Mouse (Mus musculus) layer of hippocampus, postnatal 10 days (tissue): ENCODE data around the gene Mrpl34. TPM values are rescaled to one million over a fixed set of nuclear protein-coding genes. Genes with fewer than 3 reads are reported as not detected.

ENCODE experiments used
- DNase-seq, 2 experiments: peaks; one replicate each; pipeline ENCODE4 v3.0.0; 2021; ENCODE audit warnings: low spot score in 2 of 2
- total RNA-seq, 2 experiments: library from RNA; stranded (reverse); gene quantifications; 2 replicates each; pipeline ENCODE4 v1.2.3; 2021

Mrpl34 gene
- total RNA-seq, 2 experiments from 2014 or later: 59.5 to 69.2 TPM

GRCm38 (mm10) chr8:71468916-71469315, 4.2 kb downstream of the Mrpl34 start, which contains the start of gene Dda1:
Gene Dda1, plus strand, starts transcription at chr8:71469199.
- DNase-seq: peak; percentile 95 to 96

- DNase-seq: peak; percentile 62 to 74
These were observed 4.7 kb downstream of the Mrpl34 start for GRCm38 (mm10) chr8:71469411-71469810.

- DNase-seq: peak in 1 of 2 experiments; percentile 13
These were observed 5.6 kb downstream of the Mrpl34 start for GRCm38 (mm10) chr8:71470146-71470912.

- DNase-seq: no peak
These were observed 6.1 kb downstream of the Mrpl34 start for GRCm38 (mm10) chr8:71470913-71471255.

- no peak for DNase-seq
These were observed 7.1 kb downstream of the Mrpl34 start for GRCm38 (mm10) chr8:71471861-71472260.

- DNase-seq: no peak
These were observed 8.0 kb downstream of the Mrpl34 start for GRCm38 (mm10) chr8:71472601-71473386.

- DNase-seq: no peak
These were observed 9.6 kb downstream of the Mrpl34 start for GRCm38 (mm10) chr8:71474344-71474743.

GRCm38 (mm10) chr8:71474785-71475701, 10.3 kb downstream of the Mrpl34 start:
- peak in 1 of 2 experiments; percentile 42 for DNase-seq

GRCm38 (mm10) chr8:71475702-71476075, 10.9 kb downstream of the Mrpl34 start:
- peak in 1 of 2 experiments; percentile 39 for DNase-seq

GRCm38 (mm10) chr8:71476099-71476940, 11.6 kb downstream of the Mrpl34 start:
- peak; percentile 80 to 89 for DNase-seq

GRCm38 (mm10) chr8:71477196-71477845, 12.6 kb downstream of the Mrpl34 start:
- DNase-seq: peak; percentile 55 to 57

- no peak for DNase-seq
These were observed 14.2 kb downstream of the Mrpl34 start for GRCm38 (mm10) chr8:71478943-71479342.

- DNase-seq: no peak
These were observed 19.2 kb downstream of the Mrpl34 start for GRCm38 (mm10) chr8:71483932-71484331.

- no peak for DNase-seq
These were observed 20.0 kb downstream of the Mrpl34 start for GRCm38 (mm10) chr8:71484736-71485135.

- peak; percentile 80 to 84 for DNase-seq
These were observed 20.7 kb downstream of the Mrpl34 start, which contains the start of gene Ano8 for GRCm38 (mm10) chr8:71485142-71486135. Gene Ano8, minus strand, starts transcription at chr8:71485963.

- DNase-seq: no peak
These were observed 21.4 kb downstream of the Mrpl34 start for GRCm38 (mm10) chr8:71486136-71486529.

- DNase-seq: peak; percentile 72 to 81
These were observed 23.1 kb downstream of the Mrpl34 start, which contains the start of gene Gtpbp3 for GRCm38 (mm10) chr8:71487691-71488445. Gene Gtpbp3, plus strand, starts transcription at chr8:71488103.

- peak; percentile 80 to 87 for DNase-seq
These were observed 23.7 kb downstream of the Mrpl34 start for GRCm38 (mm10) chr8:71488454-71488853.
